ENCODE assay signal across 8 mouse cellular contexts in genomic region chr19:47137771-47138421, GRCm38 (mm10). TPM values are rescaled to one million over a fixed set of nuclear protein-coding genes. Genes with fewer than 3 reads are reported as not detected.
A peak's percentile ranks its signal among the peaks of the same experiment; 100 is the strongest.
DNase-seq lines count a peak whose midpoint lies in the region; ATAC-seq and TF ChIP-seq lines count a peak whose summit lies in the region.

Gene Calhm2, minus strand, starts transcription at chr19:47138294.

- TF ChIP-seq EP300 in liver, postnatal 0 days (IDR thresholded peaks at IDR 0.05; ENCODE audit: low read depth): no peak

- no peaks in the 10 kb centered on the region for H3K9me3 ChIP-seq in embryonic facial prominence, embryonic 11.5 days (replicated peaks; ENCODE audit: control insufficient read depth, low read length)
- H3K9me3 ChIP-seq in heart, embryonic 11.5 days (replicated peaks; ENCODE audit: control insufficient read depth, low read length): no peaks in the 10 kb centered on the region
- H3K9me3 ChIP-seq in liver, postnatal 0 days (ENCODE audit: low read length): no peaks in the 10 kb centered on the region
- no peaks in the 10 kb centered on the region for H3K9me3 ChIP-seq in neural tube, embryonic 13.5 days

- no peaks in the 10 kb centered on the region; the same call in 1 of the 2 replicates for H3K4me1 ChIP-seq in embryonic facial prominence, embryonic 11.5 days (ENCODE audit: control insufficient read depth, insufficient read depth, low read length)
- H3K4me1 ChIP-seq in heart, embryonic 11.5 days (ENCODE audit: control insufficient read depth, insufficient read depth, low read length): peaks cover 15% of the 10 kb centered on the region
- peaks cover 8% of the 10 kb centered on the region; the same call in 1 of the 2 replicates for H3K4me1 ChIP-seq in liver, postnatal 0 days (ENCODE audit: insufficient read depth)
- peaks cover 21% of the 10 kb centered on the region for H3K4me1 ChIP-seq in neural tube, embryonic 13.5 days (replicated peaks)

- H3K36me3 ChIP-seq in embryonic facial prominence, embryonic 11.5 days (replicated peaks; ENCODE audit: control insufficient read depth, insufficient read depth, low read depth, low read length): no peaks in the 10 kb centered on the region; the same call in 1 of the 2 replicates
- peaks cover 4% of the 10 kb centered on the region; the same call in 1 of the 2 replicates for H3K36me3 ChIP-seq in heart, embryonic 11.5 days (ENCODE audit: control insufficient read depth, insufficient read depth, low read length)
- H3K36me3 ChIP-seq in liver, postnatal 0 days (replicated peaks; ENCODE audit: insufficient read depth, low read length): no peaks in the 10 kb centered on the region; the same call in 1 of the 2 replicates
- H3K36me3 ChIP-seq in neural tube, embryonic 13.5 days: peaks cover 5% of the 10 kb centered on the region; the same call in 1 of the 2 replicates

- TF ChIP-seq CTCF in liver, postnatal 0 days (IDR thresholded peaks at IDR 0.05; ENCODE audit: low read depth): no peak

- H3K4me3 ChIP-seq in embryonic facial prominence, embryonic 11.5 days (ENCODE audit: low read depth, low read length): peak within 1 kb of the TSS; percentile 27
- peak within 1 kb of the TSS; percentile 46 for H3K4me3 ChIP-seq in heart, embryonic 11.5 days (ENCODE audit: low read depth, low read length)
- peak within 1 kb of the TSS; percentile 45 for H3K4me3 ChIP-seq in liver, postnatal 0 days (ENCODE audit: low read depth, low read length)
- peak within 1 kb of the TSS; percentile 30 for H3K4me3 ChIP-seq in neural tube, embryonic 13.5 days

- H3K4me2 ChIP-seq in embryonic facial prominence, embryonic 11.5 days (ENCODE audit: low read depth, low read length): peak within 1 kb of the TSS; percentile 67
- peak within 1 kb of the TSS; percentile 69 for H3K4me2 ChIP-seq in heart, embryonic 11.5 days
- H3K4me2 ChIP-seq in liver, postnatal 0 days (ENCODE audit: low read depth, low read length): peak within 1 kb of the TSS; percentile 68
- H3K4me2 ChIP-seq in neural tube, embryonic 13.5 days: peak within 1 kb of the TSS; percentile 49

- WGBS in embryonic facial prominence, embryonic 11.5 days: 6% methylated on average over 28 of the region's 28 CpGs
- WGBS in heart, embryonic 11.5 days (ENCODE audit: insufficient replicate concordance): 1% methylated on average over 28 of the region's 28 CpGs
- WGBS in liver, postnatal 0 days (ENCODE audit: insufficient replicate concordance): 6% methylated on average over 28 of the region's 28 CpGs
- WGBS in neural tube, embryonic 13.5 days: 7% methylated on average over 28 of the region's 28 CpGs

- DNase-seq in spleen, adult 18-20 months: peak; percentile 63 to 68
- no peak for DNase-seq in spleen, adult 12 weeks (ENCODE audit: low spot score)
- peak; percentile 52 for DNase-seq in embryonic facial prominence, embryonic 11.5 days (ENCODE audit: low spot score)
- peak; percentile 77 for DNase-seq in kidney, postnatal 10 days
- DNase-seq in liver, postnatal 0 days: peak; percentile 53
- peak; percentile 51 for DNase-seq in thymus, postnatal 0 days (ENCODE audit: low spot score)

- ATAC-seq in embryonic facial prominence, embryonic 11.5 days (replicated peaks; ENCODE audit: insufficient number of reproducible peaks, low FRiP score, low TSS enrichment, low read depth): no peak
- peak; percentile 62; the same call in 1 of the 2 replicates for ATAC-seq in heart, embryonic 11.5 days (replicated peaks; ENCODE audit: insufficient number of reproducible peaks, low FRiP score, low TSS enrichment)
- peak; percentile 52 for ATAC-seq in liver, postnatal 0 days
- ATAC-seq in neural tube, embryonic 13.5 days (ENCODE audit: low read depth): peak; percentile 60; the same call in 1 of the 2 replicates

- H3K27ac ChIP-seq in embryonic facial prominence, embryonic 11.5 days (replicated peaks; ENCODE audit: low read depth, low read length): peak within 1 kb of the TSS; percentile 22
- peak within 1 kb of the TSS; percentile 67 for H3K27ac ChIP-seq in heart, embryonic 11.5 days (ENCODE audit: low read depth, low read length)
- peak within 1 kb of the TSS; percentile 81 for H3K27ac ChIP-seq in liver, postnatal 0 days (ENCODE audit: low read depth)
- peak within 1 kb of the TSS; percentile 9; the same call in 1 of the 2 replicates for H3K27ac ChIP-seq in neural tube, embryonic 13.5 days (replicated peaks)

- no peaks in the 10 kb centered on the region; the same call in 1 of the 2 replicates for H3K27me3 ChIP-seq in embryonic facial prominence, embryonic 11.5 days (ENCODE audit: control insufficient read depth, insufficient read depth, low read length)
- peaks cover 5% of the 10 kb centered on the region for H3K27me3 ChIP-seq in heart, embryonic 11.5 days (ENCODE audit: control insufficient read depth, insufficient read depth, low read length)
- H3K27me3 ChIP-seq in liver, postnatal 0 days (ENCODE audit: insufficient read depth, low read length): 0 out of 2 replicates have a peak, but pooled peaks cover 8% of the 10 kb centered on the region
- peaks cover 11% of the 10 kb centered on the region for H3K27me3 ChIP-seq in neural tube, embryonic 13.5 days

- H3K9ac ChIP-seq in embryonic facial prominence, embryonic 11.5 days (replicated peaks; ENCODE audit: low read length): peak within 1 kb of the TSS; percentile 75
- H3K9ac ChIP-seq in heart, embryonic 11.5 days (ENCODE audit: low read depth, low read length): peak within 1 kb of the TSS; percentile 72
- H3K9ac ChIP-seq in liver, postnatal 0 days (replicated peaks): peak within 1 kb of the TSS; percentile 63
- H3K9ac ChIP-seq in neural tube, embryonic 13.5 days: peak within 1 kb of the TSS; percentile 62

RNA-seq across cellular contexts. Expression of gene Calhm2, which starts in this region (rescaled TPM):
- polyA plus RNA-seq in embryonic facial prominence, embryonic 11.5 days (2014; fragmentation: Nextera tagmentation; extraction: Ambion mirVana): 1.3 and 1.7 TPM in 2 replicates
- polyA plus RNA-seq in heart, embryonic 11.5 days (2014; fragmentation: Nextera tagmentation; extraction: Ambion mirVana): 1.4 and 2.2 TPM in 2 replicates
- 2.0 and 2.6 TPM in 2 replicates for polyA plus RNA-seq in liver, postnatal 0 days (2015; fragmentation: Nextera tagmentation; extraction: Ambion mirVana)
- polyA plus RNA-seq in neural tube, embryonic 13.5 days (2015; fragmentation: Nextera tagmentation; extraction: Ambion mirVana): 1.6 and 1.9 TPM in 2 replicates
- 7.6 and 7.7 TPM in 2 replicates for polyA plus RNA-seq in thymus, postnatal 0 days (2015; fragmentation: Nextera tagmentation; extraction: Ambion mirVana)

Comparison
In these comparisons a context has a peak if more than half of its experiments do, and no peak if none do; other contexts are left out.
1. H3K27ac ChIP-seq: peak in every context shown above with its lines; median percentile 81 in liver, postnatal 0 days; 67 in heart, embryonic 11.5 days; 22 in embryonic facial prominence, embryonic 11.5 days; 9 in neural tube, embryonic 13.5 days.